Mouse (Mus musculus): ENCODE data around the gene Ttf1. TPM values are rescaled to one million over a fixed set of nuclear protein-coding genes. Genes with fewer than 3 reads are reported as not detected.
A peak's percentile ranks its signal among the peaks of the same experiment; 100 is the strongest.

Ttf1 gene
- polyA plus RNA-seq (2014; fragmentation: Nextera tagmentation; extraction: Ambion mirVana), result 6.9 and 7.4 TPM in 2 replicates

DNA sequence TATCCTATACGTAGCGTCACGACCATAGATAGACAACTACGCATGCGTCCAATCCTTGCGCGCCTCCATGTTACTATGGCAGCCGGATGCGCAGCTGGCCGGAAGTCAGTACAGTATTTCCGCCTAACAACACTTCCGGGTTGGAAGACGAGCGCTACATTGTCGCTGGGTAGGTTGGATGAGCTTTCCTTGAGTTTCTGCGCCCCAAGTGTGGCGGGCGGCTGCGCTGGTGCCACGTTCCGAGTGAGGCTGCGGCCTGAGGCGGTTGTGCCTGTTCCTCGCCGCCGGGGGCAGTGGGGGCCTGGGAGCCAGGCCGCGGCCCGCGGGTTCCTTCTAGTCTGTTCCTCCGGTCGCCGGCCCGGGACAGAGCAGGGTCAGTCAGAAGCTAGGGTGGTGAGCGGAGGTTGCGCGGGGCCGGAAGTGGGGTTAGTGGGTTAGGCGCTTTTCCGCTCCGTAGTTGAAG is at the start of gene Ttf1:
Gene Ttf1, plus strand, starts transcription at position 128 of the 463 bp plus-strand sequence.
- Histone ChIP-seq H3K9ac (replicated peaks; ENCODE audit: low read length) (peak within 1 kb of the TSS; percentile 54), H3K9me3 (ENCODE audit: control insufficient read depth, low read length) (no peaks in the 10 kb centered on the region), H3K4me2 (ENCODE audit: low read length) (peak within 1 kb of the TSS; percentile 81), H3K27ac (replicated peaks; ENCODE audit: low read depth, low read length) (peak within 1 kb of the TSS; percentile 85), H3K4me1 (ENCODE audit: control insufficient read depth, insufficient read depth, low read length) (peaks cover 10% of the 10 kb centered on the region; the same call in 1 of the 2 replicates), H3K4me3 (replicated peaks; ENCODE audit: low read depth, low read length) (peak within 1 kb of the TSS; percentile 93), H3K27me3 (ENCODE audit: control insufficient read depth, insufficient read depth, low read length) (peaks cover 8% of the 10 kb centered on the region; the same call in 1 of the 2 replicates), H3K36me3 (ENCODE audit: control insufficient read depth, insufficient read depth, low read length) (no peaks in the 10 kb centered on the region)
- under 1% methylated on average over 41 of the region's 41 CpGs for WGBS
- DNase-seq, result peak; percentile 98
- ATAC-seq (ENCODE audit: low FRiP score, low TSS enrichment), result peak; percentile 93

DNA sequence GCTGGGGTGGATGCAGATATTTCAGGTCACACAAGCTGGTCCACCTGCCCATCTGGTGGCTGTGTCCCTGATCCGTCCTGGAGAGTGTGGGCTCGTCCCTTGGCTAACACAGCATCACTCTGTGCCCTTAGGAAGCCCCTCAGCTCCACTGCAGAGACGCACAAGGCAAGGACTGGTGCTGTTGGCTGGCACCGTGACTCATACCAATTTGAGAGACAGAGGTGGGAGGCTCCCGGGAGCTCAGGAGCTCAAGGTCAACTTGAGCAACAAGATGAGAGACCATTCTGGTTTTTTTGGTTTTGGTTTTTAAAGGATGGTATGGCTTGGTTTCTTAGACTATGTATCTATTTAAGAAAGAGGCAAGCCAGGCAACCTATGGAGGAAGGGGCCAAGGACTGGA is 47.5 kb upstream of the Ttf1 start:
- Histone ChIP-seq H3K36me3 (ENCODE audit: control insufficient read depth, insufficient read depth, low read length) (no peaks in the 10 kb centered on the region), H3K9me3 (ENCODE audit: control insufficient read depth, low read length) (no peaks in the 10 kb centered on the region), H3K27me3 (ENCODE audit: control insufficient read depth, insufficient read depth, low read length) (no peaks in the 10 kb centered on the region), H3K4me1 (ENCODE audit: control insufficient read depth, insufficient read depth, low read length) (peaks cover 15% of the 10 kb centered on the region), H3K4me3 (replicated peaks; ENCODE audit: low read depth, low read length) (no peak overlapping the region), H3K4me2 (ENCODE audit: low read length) (no peak overlapping the region), H3K27ac (replicated peaks; ENCODE audit: low read depth, low read length) (no peak overlapping the region), H3K9ac (replicated peaks; ENCODE audit: low read length) (no peak overlapping the region)
- DNase-seq, result no peak
- ATAC-seq (ENCODE audit: low FRiP score, low TSS enrichment), result no peak
- 82% methylated on average over 5 of the region's 5 CpGs for WGBS

DNA sequence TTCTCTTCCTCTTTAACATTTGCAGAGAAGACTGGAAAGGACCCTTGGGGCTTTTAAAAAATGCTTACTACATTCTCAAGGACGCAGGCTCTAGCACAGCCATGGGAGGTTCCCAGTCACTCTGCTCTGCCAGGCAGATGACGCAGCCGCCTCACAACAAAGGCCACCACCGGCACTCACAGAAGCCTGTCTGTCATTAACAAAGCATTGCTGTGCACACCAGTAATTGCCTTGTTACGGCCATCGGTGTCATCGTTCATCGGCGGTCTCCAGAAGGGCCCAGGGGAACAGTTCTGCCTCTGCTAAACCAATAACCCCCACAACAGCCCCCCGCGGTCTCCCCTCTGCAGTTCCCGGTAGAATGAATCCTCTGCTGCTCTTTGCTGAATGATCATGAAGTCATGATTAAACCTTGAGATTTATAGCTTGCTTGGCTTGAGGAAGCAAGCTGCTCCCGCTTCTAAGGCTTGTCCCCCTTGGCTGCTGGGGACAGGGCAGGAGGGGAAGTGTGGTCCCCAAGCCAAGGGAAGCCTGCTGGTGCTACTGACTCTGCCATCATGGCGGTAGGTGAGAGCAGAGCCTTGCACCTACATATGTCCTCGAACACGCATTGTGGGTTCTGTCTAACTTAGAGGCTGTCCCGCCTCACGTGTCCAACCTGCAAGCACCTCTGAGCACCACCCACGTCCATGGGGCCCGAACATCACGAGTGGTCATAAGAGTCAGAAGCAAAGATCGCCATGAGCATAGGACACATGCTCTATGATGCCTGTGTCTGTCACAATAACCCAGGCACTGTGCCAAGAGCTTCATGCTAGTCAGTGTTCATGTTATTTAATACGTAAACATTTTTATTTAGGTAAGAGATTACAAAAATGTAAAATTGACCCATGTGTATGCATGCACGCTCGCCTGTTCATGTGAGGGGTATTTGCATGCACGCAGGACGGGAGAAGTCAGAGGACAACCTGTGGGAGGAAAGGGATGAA is 43.2 kb upstream of the Ttf1 start:
- peak overlapping the region; percentile 35 for H3K4me2 ChIP-seq (ENCODE audit: low read length)
- H3K27me3 ChIP-seq (ENCODE audit: control insufficient read depth, insufficient read depth, low read length), result no peaks in the 10 kb centered on the region
- no peaks in the 10 kb centered on the region for H3K9me3 ChIP-seq (ENCODE audit: control insufficient read depth, low read length)
- peaks cover 15% of the 10 kb centered on the region for H3K4me1 ChIP-seq (ENCODE audit: control insufficient read depth, insufficient read depth, low read length)
- whole genome bisulfite sequencing, result 42% methylated on average over 27 of the region's 27 CpGs
- peak overlapping the region; percentile 80 for H3K27ac ChIP-seq (replicated peaks; ENCODE audit: low read depth, low read length)
- peak; percentile 46; the same call in 1 of the 2 replicates for ATAC-seq (ENCODE audit: low FRiP score, low TSS enrichment)
- peak overlapping the region; percentile 31; the same call in 1 of the 2 replicates for H3K9ac ChIP-seq (replicated peaks; ENCODE audit: low read length)
- no peaks in the 10 kb centered on the region for H3K36me3 ChIP-seq (ENCODE audit: control insufficient read depth, insufficient read depth, low read length)
- DNase-seq, result peak; percentile 78
- no peak overlapping the region for H3K4me3 ChIP-seq (replicated peaks; ENCODE audit: low read depth, low read length)

DNA sequence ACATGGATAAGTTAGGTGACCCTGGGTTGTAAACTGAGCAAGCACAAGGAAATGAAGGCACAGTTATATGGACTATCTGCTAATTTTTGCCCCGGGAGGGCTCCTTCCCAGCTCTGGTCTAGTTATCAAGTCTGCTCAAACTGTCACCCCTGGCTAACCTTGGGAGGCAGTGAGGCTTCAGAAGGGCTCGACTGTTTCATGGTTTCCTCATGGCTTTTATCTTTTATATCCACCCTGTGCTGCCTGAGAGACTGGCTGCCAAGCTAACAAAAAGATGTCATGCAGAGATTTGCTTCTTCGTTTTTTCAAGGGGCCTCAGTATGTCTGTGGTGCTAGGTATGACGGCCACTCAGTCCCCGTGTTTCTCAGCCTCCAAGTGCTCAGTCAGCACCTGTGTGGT is 41.4 kb upstream of the Ttf1 start:
- Histone ChIP-seq H3K36me3 (ENCODE audit: control insufficient read depth, insufficient read depth, low read length) (no peaks in the 10 kb centered on the region), H3K4me2 (ENCODE audit: low read length) (no peak overlapping the region), H3K9ac (replicated peaks; ENCODE audit: low read length) (no peak overlapping the region), H3K9me3 (ENCODE audit: control insufficient read depth, low read length) (no peaks in the 10 kb centered on the region), H3K4me1 (ENCODE audit: control insufficient read depth, insufficient read depth, low read length) (peaks cover 15% of the 10 kb centered on the region), H3K4me3 (replicated peaks; ENCODE audit: low read depth, low read length) (no peak overlapping the region), H3K27me3 (ENCODE audit: control insufficient read depth, insufficient read depth, low read length) (no peaks in the 10 kb centered on the region), H3K27ac (replicated peaks; ENCODE audit: low read depth, low read length) (no peak overlapping the region)
- DNase-seq (no peak), ATAC-seq (ENCODE audit: low FRiP score, low TSS enrichment) (no peak)
- 41% methylated on average over 5 of the region's 5 CpGs for WGBS

DNA sequence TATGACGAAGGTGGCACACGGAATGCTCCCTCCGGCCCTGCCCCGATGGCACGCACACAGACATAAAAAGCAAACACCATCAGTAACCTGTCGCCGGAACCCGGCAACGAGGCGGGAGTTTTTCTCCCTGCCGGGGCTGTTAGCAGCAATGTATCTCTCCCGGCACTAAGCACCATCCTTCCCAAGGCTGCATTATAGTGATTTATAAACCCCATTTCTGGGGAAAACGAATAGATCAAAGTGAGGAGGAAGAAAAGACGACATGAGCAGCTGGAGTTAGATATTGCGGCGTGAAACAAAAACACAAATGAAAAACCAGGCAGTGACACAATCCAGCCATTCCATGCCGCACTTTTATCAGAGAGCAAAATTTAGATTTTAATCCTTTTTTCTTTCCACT is 39.0 kb upstream of the Ttf1 start:
- DNase-seq, result no peak
- Histone ChIP-seq H3K4me2 (ENCODE audit: low read length) (no peak overlapping the region), H3K4me3 (replicated peaks; ENCODE audit: low read depth, low read length) (no peak overlapping the region), H3K36me3 (ENCODE audit: control insufficient read depth, insufficient read depth, low read length) (no peaks in the 10 kb centered on the region), H3K27me3 (ENCODE audit: control insufficient read depth, insufficient read depth, low read length) (no peaks in the 10 kb centered on the region), H3K27ac (replicated peaks; ENCODE audit: low read depth, low read length) (no peak overlapping the region), H3K9ac (replicated peaks; ENCODE audit: low read length) (no peak overlapping the region), H3K9me3 (ENCODE audit: control insufficient read depth, low read length) (no peaks in the 10 kb centered on the region), H3K4me1 (ENCODE audit: control insufficient read depth, insufficient read depth, low read length) (peaks cover 15% of the 10 kb centered on the region)
- ATAC-seq (ENCODE audit: low FRiP score, low TSS enrichment), result no peak
- 69% methylated on average over 17 of the region's 17 CpGs for WGBS

DNA sequence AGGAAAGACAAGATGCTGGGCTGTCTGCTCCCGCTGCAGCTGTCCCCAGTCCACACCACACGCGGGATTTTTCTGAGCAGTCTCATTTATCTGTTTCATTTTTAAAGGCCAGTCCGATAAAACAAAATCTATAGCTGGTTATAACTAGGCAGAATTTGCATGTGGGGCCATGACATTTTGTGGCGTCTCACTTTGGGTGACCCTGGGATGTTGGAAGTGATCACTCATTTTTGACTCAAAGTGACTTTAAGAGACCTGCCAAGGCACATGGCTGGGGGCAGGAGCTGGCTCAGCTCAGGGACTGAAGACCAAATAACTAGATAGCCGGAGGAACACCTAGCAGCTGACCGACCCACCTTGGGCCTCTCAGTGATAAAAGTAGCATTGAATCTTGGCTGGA is 37.1 kb upstream of the Ttf1 start:
- H3K36me3 ChIP-seq (ENCODE audit: control insufficient read depth, insufficient read depth, low read length), result no peaks in the 10 kb centered on the region
- no peaks in the 10 kb centered on the region for H3K9me3 ChIP-seq (ENCODE audit: control insufficient read depth, low read length)
- no peaks in the 10 kb centered on the region for H3K27me3 ChIP-seq (ENCODE audit: control insufficient read depth, insufficient read depth, low read length)
- no peak overlapping the region for H3K4me3 ChIP-seq (replicated peaks; ENCODE audit: low read depth, low read length)
- no peak for DNase-seq
- 0 out of 2 replicates have a peak, but pooled peaks cover 3% of the 10 kb centered on the region for H3K4me1 ChIP-seq (ENCODE audit: control insufficient read depth, insufficient read depth, low read length)
- no peak for ATAC-seq (ENCODE audit: low FRiP score, low TSS enrichment)
- 95% methylated on average over 7 of the region's 7 CpGs for WGBS
- H3K9ac ChIP-seq (replicated peaks; ENCODE audit: low read length), result no peak overlapping the region
- no peak overlapping the region for H3K27ac ChIP-seq (replicated peaks; ENCODE audit: low read depth, low read length)
- no peak overlapping the region for H3K4me2 ChIP-seq (ENCODE audit: low read length)

DNA sequence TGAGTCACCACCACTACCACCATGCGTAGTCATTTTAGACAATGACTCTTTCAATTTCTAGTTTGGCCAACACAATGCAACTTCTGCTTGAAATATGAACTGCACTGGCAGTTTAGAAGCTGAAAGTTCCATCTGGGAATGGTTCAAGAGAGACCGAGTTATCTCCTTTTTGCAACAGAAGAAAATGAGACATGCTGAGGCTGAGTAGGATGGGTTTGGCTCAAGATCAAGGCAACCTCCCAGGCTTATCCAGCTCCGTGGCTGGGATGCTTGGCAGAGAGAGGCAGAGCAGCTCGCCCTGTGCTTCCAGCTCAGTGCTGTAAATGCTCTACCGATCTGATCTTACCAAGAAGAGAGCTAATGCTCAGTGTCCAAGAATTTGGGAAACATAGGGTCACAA is 34.8 kb upstream of the Ttf1 start:
- no peak for ATAC-seq (ENCODE audit: low FRiP score, low TSS enrichment)
- no peak for DNase-seq
- WGBS, result 92% methylated on average over 5 of the region's 5 CpGs

DNA sequence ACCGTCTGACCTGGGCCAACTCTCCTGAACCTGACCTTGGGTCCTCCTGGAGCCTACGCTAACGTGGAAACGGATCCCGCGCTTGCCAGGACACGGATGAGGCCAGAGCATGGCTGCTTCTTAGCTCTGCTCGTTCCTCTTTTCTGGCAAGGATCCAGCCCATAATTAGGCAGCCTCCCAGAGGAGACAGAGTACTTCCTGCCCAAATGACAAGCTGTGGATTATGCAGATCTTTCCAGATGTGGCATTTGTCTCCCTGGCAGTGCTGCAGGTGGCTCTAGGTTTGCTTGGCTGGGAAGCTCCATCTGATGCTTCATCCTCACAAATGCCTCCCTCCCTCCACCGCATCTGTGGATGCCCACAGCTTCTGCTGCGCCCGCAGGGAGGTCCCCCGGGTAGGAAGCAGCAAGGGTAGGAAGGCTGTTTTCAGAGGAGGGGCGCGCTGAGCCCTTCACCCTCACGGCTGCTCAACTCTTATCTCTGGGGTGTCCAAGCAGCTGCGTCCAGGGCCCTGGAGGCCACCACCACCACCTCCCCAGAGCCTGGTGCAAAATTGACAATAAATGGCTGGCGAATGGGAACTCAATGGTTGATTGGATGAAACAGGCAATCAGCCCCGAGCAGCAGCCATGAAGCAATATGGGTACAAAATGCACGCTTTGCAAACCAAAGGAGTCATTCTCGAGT is 29.9 kb upstream of the Ttf1 start:
- peak overlapping the region; percentile 61 for H3K27ac ChIP-seq (replicated peaks; ENCODE audit: low read depth, low read length)
- no peak overlapping the region for H3K9ac ChIP-seq (replicated peaks; ENCODE audit: low read length)
- 28% methylated on average over 20 of the region's 20 CpGs for WGBS
- ATAC-seq (ENCODE audit: low FRiP score, low TSS enrichment) (peak; percentile 55), DNase-seq (peak; percentile 84)
- no peaks in the 10 kb centered on the region; the same call in none of the 2 replicates for H3K27me3 ChIP-seq (ENCODE audit: control insufficient read depth, insufficient read depth, low read length)
- peaks cover 25% of the 10 kb centered on the region for H3K4me1 ChIP-seq (ENCODE audit: control insufficient read depth, insufficient read depth, low read length)
- H3K4me2 ChIP-seq (ENCODE audit: low read length), result peak overlapping the region; percentile 27
- no peak overlapping the region for H3K4me3 ChIP-seq (replicated peaks; ENCODE audit: low read depth, low read length)
- H3K9me3 ChIP-seq (ENCODE audit: control insufficient read depth, low read length), result no peaks in the 10 kb centered on the region
- H3K36me3 ChIP-seq (ENCODE audit: control insufficient read depth, insufficient read depth, low read length), result no peaks in the 10 kb centered on the region

More for the DNA sequence above, 34.8 kb upstream of the Ttf1 start:
- Histone ChIP-seq H3K9ac (replicated peaks; ENCODE audit: low read length) (no peak overlapping the region), H3K9me3 (ENCODE audit: control insufficient read depth, low read length) (no peaks in the 10 kb centered on the region), H3K4me3 (replicated peaks; ENCODE audit: low read depth, low read length) (no peak overlapping the region), H3K4me2 (ENCODE audit: low read length) (no peak overlapping the region), H3K4me1 (ENCODE audit: control insufficient read depth, insufficient read depth, low read length) (peaks cover 10% of the 10 kb centered on the region), H3K27ac (replicated peaks; ENCODE audit: low read depth, low read length) (no peak overlapping the region), H3K27me3 (ENCODE audit: control insufficient read depth, insufficient read depth, low read length) (no peaks in the 10 kb centered on the region), H3K36me3 (ENCODE audit: control insufficient read depth, insufficient read depth, low read length) (no peaks in the 10 kb centered on the region)

Measured in midbrain, embryonic 14.5 days (tissue).